Mouse (Mus musculus) heart, embryonic 13.5 days (tissue): Measurements from ENCODE around the gene Olfr837. TPM values are rescaled to one million over a fixed set of nuclear protein-coding genes. Genes with fewer than 3 reads are reported as not detected.
"Not testable (repeated sequence)": the region's sequence is repeated elsewhere in the genome, so short reads cannot be mapped to it uniquely, and the experiment has no call there.

Experiments
- ATAC-seq: fragments of 200-750 bp; cut with Nextera tagmentation; 2 replicates; pipeline ENCODE4 v1.8.0; 2017; ENCODE audit warnings: moderate TSS enrichment; ENCODE audit not compliant: insufficient number of reproducible peaks, low FRiP score, low TSS enrichment; ENCODE audit errors: extremely low read depth
- H3K27ac ChIP-seq: fragments of 300-500 bp; sonication (generic); replicated peaks from 2 replicates; pipeline ENCODE4 v1.5.1; 2015; ENCODE audit warnings: moderate library complexity, mild to moderate bottlenecking, inconsistent platforms
- H3K27me3 ChIP-seq: fragments of 300-500 bp; sonication (generic); replicated peaks from 2 replicates; pipeline ENCODE4 v1.6.1; 2015; ENCODE audit warnings: mild to moderate bottlenecking, inconsistent platforms
- H3K36me3 ChIP-seq: fragments of 300-500 bp; sonication (generic); 2 replicates; pipeline ENCODE4 v1.6.1; 2015; ENCODE audit warnings: mild to moderate bottlenecking, inconsistent platforms
- H3K4me1 ChIP-seq: fragments of 300-500 bp; sonication (generic); 2 replicates; pipeline ENCODE4 v1.6.1; 2015; ENCODE audit warnings: inconsistent platforms
- H3K4me2 ChIP-seq: fragments of 300-500 bp; sonication (generic); 2 replicates; pipeline ENCODE4 v1.6.1; 2015; ENCODE audit warnings: inconsistent platforms, mild to moderate bottlenecking, moderate library complexity
- H3K4me3 ChIP-seq: fragments of 300-500 bp; sonication (generic); 2 replicates; pipeline ENCODE4 v1.5.1; 2015; ENCODE audit warnings: moderate library complexity, mild to moderate bottlenecking, inconsistent platforms
- H3K9ac ChIP-seq: fragments of 300-500 bp; sonication (generic); 2 replicates; pipeline ENCODE4 v1.6.1; 2015; ENCODE audit warnings: inconsistent platforms, mild to moderate bottlenecking, moderate library complexity
- H3K9me3 ChIP-seq: fragments of 300-500 bp; sonication (generic); 2 replicates; pipeline ENCODE4 v1.6.1; 2016; ENCODE audit warnings: inconsistent platforms
- WGBS: fragments of 180-500 bp; shearing (Covaris S2); methylation state at CpG from one replicate; pipeline ENCODE4 v1.1.7; 2015; ENCODE audit warnings: mixed read lengths; 5-methylcytosine and 5-hydroxymethylcytosine counted together
- polyA plus RNA-seq: library from polyadenylated mRNA; unstranded; fragments of >200 nt; fragmentation: Nextera tagmentation; extraction: Ambion mirVana; gene quantifications from 2 replicates; pipeline ENCODE4 v1.2.1, GENCODE M21; 2015

Gene Olfr837
- polyA plus RNA-seq: not detected in 2 replicates

- Histone ChIP-seq H3K4me3 (no peak within 1 kb of the TSS), H3K36me3 (no peaks in the 10 kb centered on the region), H3K4me2 (no peak within 1 kb of the TSS), H3K27ac (no peak within 1 kb of the TSS), H3K9ac (no peak within 1 kb of the TSS), H3K27me3 (no peaks in the 10 kb centered on the region), H3K4me1 (no peaks in the 10 kb centered on the region), H3K9me3 (no peaks in the 10 kb centered on the region)
- no peak for ATAC-seq
- WGBS: 63% methylated on average over 1 of the region's 1 CpGs
Measured at GRCm38 (mm10) chr9:19136017-19136416, at the start of gene Olfr837. Gene Olfr837, plus strand, starts transcription at chr9:19136317.

- not testable (repeated sequence) for H3K9me3 ChIP-seq, ATAC-seq, H3K4me1 ChIP-seq, H3K27me3 ChIP-seq, H3K27ac ChIP-seq, H3K4me2 ChIP-seq, H3K9ac ChIP-seq, H3K36me3 ChIP-seq, H3K4me3 ChIP-seq
- WGBS: 33% methylated on average over 6 of the region's 6 CpGs
Measured at GRCm38 (mm10) chr9:19092889-19093753, 43.0 kb upstream of the Olfr837 start.

- no peak overlapping the region for H3K9ac ChIP-seq
- WGBS: 84% methylated on average over 4 of the region's 4 CpGs
- ATAC-seq: no peak
- no peak overlapping the region for H3K27ac ChIP-seq
- H3K27me3 ChIP-seq: no peaks in the 10 kb centered on the region
- no peak overlapping the region for H3K4me3 ChIP-seq
- no peaks in the 10 kb centered on the region for H3K4me1 ChIP-seq
- peaks cover 9% of the 10 kb centered on the region; the same call in 1 of the 2 replicates for H3K9me3 ChIP-seq
- no peak overlapping the region for H3K4me2 ChIP-seq
- no peaks in the 10 kb centered on the region for H3K36me3 ChIP-seq
Measured at GRCm38 (mm10) chr9:19097286-19097685, 38.8 kb upstream of the Olfr837 start.

- Histone ChIP-seq H3K9me3 (no peaks in the 10 kb centered on the region), H3K36me3 (no peaks in the 10 kb centered on the region), H3K27me3 (no peaks in the 10 kb centered on the region), H3K27ac (no peak within 1 kb of the TSS), H3K4me3 (no peak within 1 kb of the TSS), H3K4me2 (no peak within 1 kb of the TSS), H3K9ac (no peak within 1 kb of the TSS), H3K4me1 (no peaks in the 10 kb centered on the region)
- no peak for ATAC-seq
Measured at GRCm38 (mm10) chr9:19120082-19120481, 16.0 kb upstream of the Olfr837 start, which contains the start of gene Olfr836. Gene Olfr836, plus strand, starts transcription at chr9:19120382.

- H3K9ac ChIP-seq: no peak within 1 kb of the TSS
- H3K4me1 ChIP-seq: no peaks in the 10 kb centered on the region
- 64% methylated on average over 1 of the region's 1 CpGs for WGBS
- H3K9me3 ChIP-seq: peaks cover 14% of the 10 kb centered on the region
- no peak for ATAC-seq
- no peak within 1 kb of the TSS for H3K4me2 ChIP-seq
- H3K27ac ChIP-seq: no peak within 1 kb of the TSS
- H3K36me3 ChIP-seq: no peaks in the 10 kb centered on the region
- H3K4me3 ChIP-seq: no peak within 1 kb of the TSS
- H3K27me3 ChIP-seq: no peaks in the 10 kb centered on the region
Measured at GRCm38 (mm10) chr9:19177212-19177611, 41.1 kb downstream of the Olfr837 start, which contains the start of gene Olfr839-ps1. Gene Olfr839-ps1, minus strand, starts transcription at chr9:19177312.

Other genes with a start within 250 kb of the Olfr837 start
- gene Olfr832, start 199.2 kb upstream of the Olfr837 start, polyA plus RNA-seq: not detected in 2 replicates
- not detected in 2 replicates for gene Olfr834, start 148.3 kb upstream of the Olfr837 start, polyA plus RNA-seq
- not detected in 2 replicates for gene Olfr835, start 103.6 kb upstream of the Olfr837 start, polyA plus RNA-seq
- not detected in 2 replicates for gene Olfr836, start 15.9 kb upstream of the Olfr837 start, polyA plus RNA-seq
- gene Olfr839-ps1, start 41.0 kb downstream of the Olfr837 start, polyA plus RNA-seq: not detected in 2 replicates
- not detected in 2 replicates for gene Olfr843, start 115.7 kb downstream of the Olfr837 start, polyA plus RNA-seq
- not detected in 2 replicates for gene Olfr844, start 180.0 kb downstream of the Olfr837 start, polyA plus RNA-seq
- gene Olfr845, start 200.1 kb downstream of the Olfr837 start, polyA plus RNA-seq: not detected in 2 replicates
- gene Olfr846, start 227.7 kb downstream of the Olfr837 start, polyA plus RNA-seq: not detected in 2 replicates
- gene Olfr847, start 242.4 kb downstream of the Olfr837 start, polyA plus RNA-seq: not detected in 2 replicates